Mouse (Mus musculus): ENCODE measurements around the gene Cyp2c55. TPM values are rescaled to one million over a fixed set of nuclear protein-coding genes. Genes with fewer than 3 reads are reported as not detected.

Cyp2c55 gene
- total RNA-seq (2014; rRNA removed) (0.15 TPM in 1 of 2 replicates, not detected in the other), polyA plus RNA-seq (2015; fragmentation: Nextera tagmentation; extraction: Ambion mirVana) (not detected in 2 replicates)

DNA sequence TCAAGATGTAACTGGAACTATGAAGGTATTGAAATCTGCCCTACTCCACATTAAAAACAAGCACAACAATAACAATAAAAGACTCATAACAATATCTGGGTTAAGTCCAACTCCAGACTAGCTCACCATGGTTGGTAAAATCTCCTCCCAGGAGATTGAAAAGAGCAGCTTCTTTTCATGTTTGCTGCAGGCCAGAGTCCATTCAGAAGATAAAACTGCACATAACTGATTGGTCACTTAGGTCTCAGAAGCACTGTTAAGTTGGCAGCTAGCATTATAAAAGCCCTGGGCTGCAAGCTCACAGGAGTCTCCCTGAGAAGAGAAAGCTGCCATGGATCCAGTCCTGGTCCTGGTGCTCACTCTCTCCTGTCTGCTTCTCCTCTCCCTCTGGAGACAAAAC, at the start of gene Cyp2c55:
TSS of gene Cyp2c55 (plus strand) at position 305 of the 400 bp plus-strand sequence.
- no peaks in the 10 kb centered on the region for H3K36me3 ChIP-seq (ENCODE audit: insufficient read depth)
- H3K4me3 ChIP-seq (ENCODE audit: low read depth, low read length): no peak within 1 kb of the TSS
- no peak within 1 kb of the TSS for H3K9ac ChIP-seq
- H3K9me3 ChIP-seq (ENCODE audit: low read length): no peaks in the 10 kb centered on the region
- no peak within 1 kb of the TSS for H3K4me2 ChIP-seq (ENCODE audit: low read depth)
- TF ChIP-seq CTCF (IDR thresholded peaks at IDR 0.05; ENCODE audit: low read depth): no peak
- ATAC-seq (no peak), DNase-seq (no peak)
- no peaks in the 10 kb centered on the region for H3K27me3 ChIP-seq (ENCODE audit: insufficient read depth, low read length)
- H3K4me1 ChIP-seq (ENCODE audit: insufficient read depth): no peaks in the 10 kb centered on the region
- no peak within 1 kb of the TSS for H3K27ac ChIP-seq (ENCODE audit: low read depth, low read length)

DNA sequence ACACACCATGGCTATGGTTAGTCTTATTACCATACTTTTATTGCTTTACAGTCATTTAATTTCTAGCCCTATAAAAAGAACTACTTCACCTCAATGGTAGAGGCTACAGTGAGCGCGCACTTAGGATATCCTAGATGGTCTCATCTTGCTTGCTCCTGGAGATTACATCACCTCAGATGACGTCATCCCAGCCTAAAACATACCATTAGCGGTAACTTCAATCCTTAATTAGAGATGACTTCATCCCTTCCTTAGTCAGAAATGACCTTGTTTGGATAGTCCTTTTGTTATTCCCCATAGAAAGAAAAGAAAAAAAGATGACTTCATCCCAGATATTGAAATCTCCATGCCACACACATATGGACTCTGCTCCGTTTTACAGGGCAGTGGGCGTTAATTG, 36.1 kb upstream of the Cyp2c55 start:
- 62% methylated on average over 6 of the region's 6 CpGs for WGBS
- no peaks in the 10 kb centered on the region for H3K9me3 ChIP-seq (ENCODE audit: low read length)
- no peak overlapping the region for H3K4me2 ChIP-seq (ENCODE audit: low read depth)
- no peak for ATAC-seq
- no peaks in the 10 kb centered on the region for H3K27me3 ChIP-seq (ENCODE audit: insufficient read depth, low read length)
- DNase-seq: no peak
- H3K4me1 ChIP-seq (ENCODE audit: insufficient read depth): no peaks in the 10 kb centered on the region
- H3K36me3 ChIP-seq (ENCODE audit: insufficient read depth): no peaks in the 10 kb centered on the region
- no peak for TF ChIP-seq CTCF (IDR thresholded peaks at IDR 0.05; ENCODE audit: low read depth)
- no peak overlapping the region for H3K27ac ChIP-seq (ENCODE audit: low read depth, low read length)
- no peak overlapping the region for H3K9ac ChIP-seq
- H3K4me3 ChIP-seq (ENCODE audit: low read depth, low read length): no peak overlapping the region

DNA sequence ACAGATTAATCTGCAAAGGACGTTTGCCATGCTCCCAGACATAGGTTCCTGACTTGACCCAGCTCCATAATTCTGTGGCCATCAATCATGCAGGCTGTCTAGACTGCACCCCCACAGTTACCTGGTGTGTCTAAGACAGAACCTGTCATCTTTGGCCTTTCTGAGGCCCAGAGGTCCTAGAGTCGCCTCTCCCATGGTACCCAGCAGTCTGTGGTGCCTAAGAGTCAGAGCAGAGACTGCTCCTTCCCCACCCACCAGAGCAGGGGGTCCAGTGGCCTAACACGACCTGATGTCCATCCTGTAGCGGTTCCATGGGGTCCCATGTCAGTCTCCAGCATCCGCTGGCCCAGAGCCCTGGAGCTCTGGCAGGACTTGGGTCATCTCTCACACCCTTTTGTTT, 34.2 kb upstream of the Cyp2c55 start:
- Histone ChIP-seq H3K4me3 (ENCODE audit: low read depth, low read length) (no peak overlapping the region), H3K9ac (no peak overlapping the region), H3K36me3 (ENCODE audit: insufficient read depth) (no peaks in the 10 kb centered on the region), H3K4me1 (ENCODE audit: insufficient read depth) (no peaks in the 10 kb centered on the region), H3K4me2 (ENCODE audit: low read depth) (no peak overlapping the region), H3K27me3 (ENCODE audit: insufficient read depth, low read length) (no peaks in the 10 kb centered on the region), H3K9me3 (ENCODE audit: low read length) (no peaks in the 10 kb centered on the region), H3K27ac (ENCODE audit: low read depth, low read length) (no peak overlapping the region)
- WGBS: 81% methylated on average over 5 of the region's 5 CpGs
- no peak for ATAC-seq
- no peak for TF ChIP-seq CTCF (IDR thresholded peaks at IDR 0.05; ENCODE audit: low read depth)
- DNase-seq: no peak

DNA sequence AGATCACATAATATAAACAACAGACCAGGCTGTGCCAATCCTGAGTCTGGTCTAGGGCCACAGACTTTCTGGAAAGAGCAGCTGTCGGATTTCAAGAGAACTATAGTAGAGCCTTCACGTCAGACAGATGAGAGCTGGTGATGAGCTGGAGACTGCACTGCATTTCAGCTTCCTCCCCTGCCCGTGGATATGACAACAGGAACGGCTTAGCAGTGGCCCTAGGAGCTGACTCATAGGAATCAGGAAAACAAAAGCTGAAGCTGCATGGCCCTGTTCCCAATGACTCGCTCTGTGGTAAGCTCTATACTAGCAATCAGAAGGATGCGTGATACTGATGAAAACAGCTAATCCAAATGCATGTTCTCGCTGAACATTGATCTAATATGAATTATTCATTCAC, 33.2 kb upstream of the Cyp2c55 start:
- no peak for DNase-seq
- Histone ChIP-seq H3K27me3 (ENCODE audit: insufficient read depth, low read length) (no peaks in the 10 kb centered on the region), H3K36me3 (ENCODE audit: insufficient read depth) (no peaks in the 10 kb centered on the region), H3K9ac (no peak overlapping the region), H3K4me1 (ENCODE audit: insufficient read depth) (no peaks in the 10 kb centered on the region), H3K4me2 (ENCODE audit: low read depth) (no peak overlapping the region), H3K4me3 (ENCODE audit: low read depth, low read length) (no peak overlapping the region), H3K9me3 (ENCODE audit: low read length) (no peaks in the 10 kb centered on the region), H3K27ac (ENCODE audit: low read depth, low read length) (no peak overlapping the region)
- WGBS: 51% methylated on average over 7 of the region's 7 CpGs
- no peak for TF ChIP-seq CTCF (IDR thresholded peaks at IDR 0.05; ENCODE audit: low read depth)
- no peak; the same call in 1 of the 2 replicates for ATAC-seq

DNA sequence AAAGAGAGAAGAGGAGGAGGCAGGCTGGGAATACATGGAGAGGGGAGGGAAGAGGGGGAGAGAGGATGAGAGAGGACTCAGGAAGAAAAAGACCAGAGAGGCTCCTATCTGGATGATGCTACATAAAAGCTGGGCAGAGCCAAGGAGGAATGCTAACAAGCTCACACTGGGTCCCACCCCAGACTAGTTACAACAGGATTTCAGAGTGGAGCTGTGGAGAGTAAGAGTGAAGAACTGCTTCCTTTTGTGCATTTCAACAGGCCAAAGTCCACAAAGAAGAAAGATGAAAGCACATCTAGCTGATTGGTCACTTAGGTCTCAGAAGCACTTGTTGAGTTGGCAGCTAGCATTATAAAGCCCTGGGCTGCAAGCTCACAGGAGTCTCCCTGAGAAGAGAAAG, 30.6 kb upstream of the Cyp2c55 start:
- DNase-seq (no peak), ATAC-seq (no peak)
- H3K4me2 ChIP-seq (ENCODE audit: low read depth): no peak overlapping the region
- H3K27ac ChIP-seq (ENCODE audit: low read depth, low read length): no peak overlapping the region
- no peaks in the 10 kb centered on the region for H3K4me1 ChIP-seq (ENCODE audit: insufficient read depth)
- H3K4me3 ChIP-seq (ENCODE audit: low read depth, low read length): no peak overlapping the region
- H3K27me3 ChIP-seq (ENCODE audit: insufficient read depth, low read length): no peaks in the 10 kb centered on the region
- H3K9me3 ChIP-seq (ENCODE audit: low read length): no peaks in the 10 kb centered on the region
- H3K9ac ChIP-seq: no peak overlapping the region
- H3K36me3 ChIP-seq (ENCODE audit: insufficient read depth): no peaks in the 10 kb centered on the region
- no peak for TF ChIP-seq CTCF (IDR thresholded peaks at IDR 0.05; ENCODE audit: low read depth)

DNA sequence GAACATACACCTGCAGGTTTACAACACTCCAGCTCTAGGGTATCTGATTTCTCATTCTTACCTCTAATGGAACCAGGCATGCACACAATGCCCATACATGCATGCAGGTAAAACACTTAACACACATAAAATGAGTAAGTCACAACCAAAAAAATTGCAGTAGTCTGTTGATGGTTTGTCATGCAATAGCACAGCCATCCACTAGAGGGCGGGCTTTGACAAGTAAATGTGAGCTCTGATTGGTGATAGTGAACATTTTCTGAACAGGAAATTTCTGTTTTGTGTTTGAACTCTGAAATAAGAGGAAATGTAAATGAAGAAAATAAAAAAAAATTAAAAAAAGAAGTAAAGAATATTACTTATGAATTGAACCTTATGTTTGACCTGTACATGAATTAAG, 24.9 kb upstream of the Cyp2c55 start:
- H3K36me3 ChIP-seq (ENCODE audit: insufficient read depth): no peaks in the 10 kb centered on the region
- no peaks in the 10 kb centered on the region for H3K27me3 ChIP-seq (ENCODE audit: insufficient read depth, low read length)
- no peak; the same call in 1 of the 2 replicates for ATAC-seq
- no peaks in the 10 kb centered on the region for H3K9me3 ChIP-seq (ENCODE audit: low read length)
- TF ChIP-seq CTCF (IDR thresholded peaks at IDR 0.05; ENCODE audit: low read depth): peak; percentile 88
- peak; percentile 83 for DNase-seq
- 0% methylated on average over 1 of the region's 1 CpGs for WGBS
- H3K4me2 ChIP-seq (ENCODE audit: low read depth): no peak overlapping the region
- H3K27ac ChIP-seq (ENCODE audit: low read depth, low read length): no peak overlapping the region
- H3K4me1 ChIP-seq (ENCODE audit: insufficient read depth): no peaks in the 10 kb centered on the region
- H3K4me3 ChIP-seq (ENCODE audit: low read depth, low read length): no peak overlapping the region
- H3K9ac ChIP-seq: no peak overlapping the region

DNA sequence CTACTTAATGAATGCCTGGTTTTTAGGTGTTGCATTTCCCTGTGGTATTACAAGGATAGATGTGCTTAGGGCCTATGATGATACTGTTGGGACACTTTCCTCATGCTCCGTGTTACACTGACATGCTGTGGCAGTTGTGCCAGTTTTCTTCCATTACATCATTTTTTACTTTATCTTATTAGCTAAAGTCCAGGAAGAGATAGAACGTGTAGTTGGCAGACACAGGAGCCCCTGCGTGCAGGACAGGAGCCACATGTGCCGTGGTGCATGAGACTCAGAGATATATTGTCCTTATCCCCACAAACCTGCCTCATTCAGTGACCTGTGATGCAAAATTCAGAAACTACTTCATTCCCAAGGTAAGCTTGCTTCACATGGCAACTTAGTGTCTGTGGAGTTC, 8.6 kb upstream of the Cyp2c55 start:
- TF ChIP-seq CTCF (IDR thresholded peaks at IDR 0.05; ENCODE audit: low read depth): no peak
- DNase-seq: no peak
- no peak overlapping the region for H3K9ac ChIP-seq
- WGBS: 87% methylated on average over 4 of the region's 4 CpGs
- 0 out of 2 replicates have a peak, but pooled peaks cover 4% of the 10 kb centered on the region for H3K9me3 ChIP-seq (ENCODE audit: low read length)
- H3K27ac ChIP-seq (ENCODE audit: low read depth, low read length): no peak overlapping the region
- H3K4me3 ChIP-seq (ENCODE audit: low read depth, low read length): no peak overlapping the region
- H3K4me1 ChIP-seq (ENCODE audit: insufficient read depth): no peaks in the 10 kb centered on the region
- no peaks in the 10 kb centered on the region for H3K36me3 ChIP-seq (ENCODE audit: insufficient read depth)
- ATAC-seq: no peak
- no peak overlapping the region for H3K4me2 ChIP-seq (ENCODE audit: low read depth)
- H3K27me3 ChIP-seq (ENCODE audit: insufficient read depth, low read length): no peaks in the 10 kb centered on the region

DNA sequence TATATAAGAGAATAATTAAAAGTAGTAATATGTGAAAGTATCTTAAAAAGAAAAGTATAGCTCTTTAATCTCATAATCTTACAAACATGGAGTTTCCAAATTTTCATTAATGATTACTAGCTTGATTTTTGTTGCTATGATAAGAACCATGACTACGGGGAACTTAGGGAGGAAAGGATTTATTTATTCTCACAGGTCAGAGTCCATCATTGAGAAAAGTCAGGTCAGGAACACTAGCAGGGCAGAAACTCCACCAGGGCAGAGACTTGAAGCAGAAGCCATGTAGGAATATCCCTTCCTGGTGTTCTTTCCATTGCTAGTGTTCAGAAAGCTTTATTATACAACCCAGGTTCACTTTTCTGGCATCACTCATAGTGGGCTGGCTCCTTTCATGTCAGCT, 8.1 kb upstream of the Cyp2c55 start:
- no peak for DNase-seq
- H3K4me3 ChIP-seq (ENCODE audit: low read depth, low read length): no peak overlapping the region
- 94% methylated on average over 1 of the region's 1 CpGs for WGBS
- no peak for TF ChIP-seq CTCF (IDR thresholded peaks at IDR 0.05; ENCODE audit: low read depth)
- no peak overlapping the region for H3K27ac ChIP-seq (ENCODE audit: low read depth, low read length)
- H3K27me3 ChIP-seq (ENCODE audit: insufficient read depth, low read length): no peaks in the 10 kb centered on the region
- no peaks in the 10 kb centered on the region for H3K36me3 ChIP-seq (ENCODE audit: insufficient read depth)
- no peak overlapping the region for H3K9ac ChIP-seq
- no peak for ATAC-seq
- H3K4me2 ChIP-seq (ENCODE audit: low read depth): no peak overlapping the region
- H3K9me3 ChIP-seq (ENCODE audit: low read length): no peaks in the 10 kb centered on the region
- no peaks in the 10 kb centered on the region for H3K4me1 ChIP-seq (ENCODE audit: insufficient read depth)

Data from forebrain, postnatal 0 days (tissue).